Mouse (Mus musculus) leukemia stem cell, adult 10-12 weeks (primary cell): Measurements from ENCODE around the gene Grb2. TPM values are rescaled to one million over a fixed set of nuclear protein-coding genes. Genes with fewer than 3 reads are reported as not detected.

Experiments
- polyA plus RNA-seq: library from polyadenylated mRNA; stranded (reverse); fragments of >175 nt; gene quantifications from 2 replicates; pipeline ENCODE4 v1.2.3, GENCODE M21; 2012; ENCODE audit warnings: low replicate concordance

Grb2 gene
- polyA plus RNA-seq, result 40.1 and 59.3 TPM in 2 replicates

DNA sequence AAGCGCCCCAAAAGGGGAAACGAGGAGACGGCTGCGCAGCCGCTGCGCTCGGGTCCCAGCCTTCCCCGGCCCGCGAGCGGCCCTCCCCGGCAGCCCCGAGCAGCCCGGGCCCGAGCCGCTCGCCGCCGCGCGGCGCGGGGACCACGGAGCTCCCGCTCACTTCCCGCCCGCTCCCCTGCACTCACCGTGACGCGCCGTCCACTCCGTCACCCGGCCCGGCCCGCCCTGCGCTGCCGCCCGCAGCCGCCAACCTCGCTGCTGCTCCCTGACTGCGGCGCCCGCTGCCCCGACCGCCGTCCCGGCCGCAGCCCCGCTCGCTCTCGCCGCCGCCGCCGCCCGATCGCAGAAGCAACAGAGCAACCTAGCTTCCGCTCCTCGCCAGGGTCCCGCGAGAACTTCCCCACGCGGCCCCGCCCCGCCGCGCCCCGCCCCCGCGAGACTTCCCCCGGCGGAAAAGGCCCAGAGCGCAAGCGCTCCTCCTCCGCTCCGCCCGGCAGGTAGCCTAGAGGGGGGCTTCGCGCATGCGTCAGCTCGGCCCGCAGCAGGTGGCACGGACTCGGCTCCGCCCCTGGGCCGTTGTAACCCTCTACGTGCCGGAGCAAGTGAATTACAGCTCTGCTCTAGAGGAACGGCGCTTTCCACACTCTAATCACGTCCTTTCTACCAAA lies at the start of gene Grb2:
Gene Grb2, minus strand, starts transcription at position 389 of the 668 bp plus-strand sequence.

DNA sequence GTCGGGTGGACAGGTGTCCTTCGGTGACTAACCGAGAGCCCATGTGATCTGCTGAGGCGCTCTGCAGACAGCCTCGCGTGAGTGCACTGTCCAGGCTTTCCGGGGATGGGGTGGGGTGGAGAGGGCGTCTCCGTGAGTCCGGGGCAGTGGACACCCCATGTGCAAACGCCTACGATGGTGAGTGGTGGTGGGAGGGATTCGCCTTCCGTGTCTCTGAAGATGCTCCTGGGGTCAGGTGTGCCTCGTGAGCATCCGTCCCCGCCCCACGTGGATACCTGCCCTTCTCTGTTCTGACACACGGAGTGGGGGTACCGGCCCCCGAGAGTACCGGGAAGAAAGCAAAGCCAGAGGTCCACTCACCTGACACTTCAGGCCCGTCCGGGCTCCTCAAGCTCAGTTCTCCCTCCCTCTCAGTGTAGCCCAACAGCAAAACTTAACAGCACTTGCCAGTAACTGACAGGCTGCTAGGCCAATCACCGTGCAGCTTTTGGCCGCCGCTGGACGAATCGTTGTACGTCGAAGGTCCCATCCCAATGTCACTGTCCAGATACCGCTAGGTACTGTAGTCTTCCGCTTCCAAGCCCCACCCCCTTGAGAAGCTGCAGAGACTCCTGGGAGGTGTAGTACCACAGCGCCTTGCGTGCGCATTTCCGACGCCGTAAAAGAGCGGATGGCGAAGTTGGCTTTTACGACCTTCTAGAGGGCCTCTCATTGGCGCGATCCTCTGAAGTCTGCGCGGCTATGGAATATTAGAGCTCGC lies 80.5 kb downstream of the Grb2 start, which contains the start of gene Slc25a19:
Gene Slc25a19, minus strand, starts transcription at position 591 of the 760 bp plus-strand sequence.

DNA sequence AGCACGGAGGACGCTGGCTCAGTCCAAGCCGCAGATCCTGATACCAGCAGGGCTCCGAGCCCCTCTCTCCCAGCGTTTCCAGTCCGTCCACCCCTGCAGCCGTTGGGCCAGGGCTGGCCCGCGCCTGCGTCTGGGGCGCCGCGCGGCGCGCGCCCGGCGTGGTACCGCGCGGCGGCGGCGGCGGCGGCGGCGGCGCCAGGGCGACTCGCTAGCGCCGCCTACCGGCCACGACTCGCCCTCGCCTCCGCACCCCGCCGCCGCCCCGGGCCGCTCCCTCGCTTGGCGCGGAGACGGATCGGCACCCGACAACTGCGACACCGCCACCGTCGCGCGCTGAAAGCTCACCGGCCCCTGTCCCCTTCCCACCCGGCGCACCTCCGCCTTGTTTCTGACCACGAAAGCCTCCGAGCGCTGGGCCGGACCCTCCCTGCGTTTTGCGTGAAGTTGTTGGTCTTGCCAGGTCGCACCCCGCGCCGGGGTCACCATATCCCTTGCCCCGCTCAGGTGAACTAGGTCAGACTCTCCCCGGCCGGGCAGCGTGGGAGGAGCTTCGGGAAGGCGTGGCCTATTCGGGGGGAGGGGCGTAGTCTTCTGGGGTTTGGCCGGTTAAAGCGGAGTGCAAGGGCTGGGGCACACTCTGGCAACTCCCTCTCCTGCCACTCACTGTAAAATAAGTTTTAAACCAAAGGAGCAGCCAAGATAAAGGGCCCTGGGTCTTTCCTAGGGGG lies 95.8 kb downstream of the Grb2 start, which contains the start of gene Mif4gd:
Gene Mif4gd, minus strand, starts transcription at position 560 of the 728 bp plus-strand sequence.

DNA sequence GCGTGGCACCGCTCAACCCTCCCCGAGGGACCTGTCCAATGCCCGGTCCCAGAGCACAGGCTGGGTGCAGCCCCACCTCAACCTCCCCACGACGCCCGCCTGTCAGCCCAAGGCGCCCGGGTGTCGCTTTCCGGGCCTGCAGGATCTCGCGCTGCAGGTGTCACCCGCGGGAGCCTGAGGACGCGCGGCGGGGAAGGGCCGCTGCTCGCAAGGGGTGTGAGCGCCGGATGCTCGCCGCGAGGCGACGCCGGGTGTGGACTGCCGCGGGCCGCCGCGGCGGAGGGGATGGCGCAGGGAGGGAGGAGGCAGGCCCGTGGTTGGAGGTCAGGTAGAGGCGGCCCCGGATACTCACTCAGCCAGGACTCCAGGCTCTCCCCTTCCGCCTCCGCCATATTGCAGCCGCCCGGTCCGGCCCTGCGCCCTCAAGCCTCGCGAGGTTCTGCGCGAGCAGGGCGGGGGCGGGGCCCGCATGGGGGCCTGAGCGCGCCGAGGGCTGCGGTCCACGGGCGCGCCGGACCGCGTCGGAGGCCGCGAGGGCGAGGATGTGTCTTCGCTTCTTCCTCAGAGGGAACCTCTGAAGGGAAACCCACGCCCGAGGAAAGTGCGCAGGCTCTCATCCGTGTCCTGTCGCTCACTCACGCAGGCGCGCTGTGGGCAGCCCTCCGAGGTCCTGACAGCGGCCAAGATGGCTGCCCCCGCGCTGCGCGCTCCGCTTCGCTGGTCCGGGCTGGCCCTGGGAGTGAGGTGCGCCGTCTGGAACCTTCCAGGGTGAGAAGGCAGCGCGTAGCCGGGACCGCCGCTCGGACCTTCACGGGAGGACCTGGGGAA lies 104.7 kb downstream of the Grb2 start, which contains the start of the genes Mrps7 and Gga3:
Gene Mrps7, plus strand, starts transcription at position 450 of the 828 bp plus-strand sequence.
Gene Gga3, minus strand, starts transcription at position 576 of the 828 bp plus-strand sequence.

Other genes starting within 250 kb of the Grb2 start
- 0.21 and 2.1 TPM in 2 replicates for gene Slc16a5, start 246.1 kb downstream of the Grb2 start, polyA plus RNA-seq
- 38.6 and 55.7 TPM in 2 replicates for gene Armc7, start 232.9 kb downstream of the Grb2 start, polyA plus RNA-seq
- gene Nt5c, start 216.7 kb downstream of the Grb2 start, polyA plus RNA-seq, result 70.2 and 101 TPM in 2 replicates
- 242 and 300 TPM in 2 replicates for gene Jpt1, start 194.2 kb downstream of the Grb2 start, polyA plus RNA-seq
- gene Sumo2, start 172.3 kb downstream of the Grb2 start, polyA plus RNA-seq, result 68.7 and 370 TPM in 2 replicates
- gene Nup85, start 144.2 kb downstream of the Grb2 start, polyA plus RNA-seq, result 8.4 and 41.9 TPM in 2 replicates
- 33.6 and 41.2 TPM in 2 replicates for gene Mrps7, start 104.7 kb downstream of the Grb2 start, polyA plus RNA-seq
- 101 and 179 TPM in 2 replicates for gene Gga3, start 104.5 kb downstream of the Grb2 start, polyA plus RNA-seq
- gene Mif4gd, start 95.6 kb downstream of the Grb2 start, polyA plus RNA-seq, result 39.5 and 63.0 TPM in 2 replicates
- gene Slc25a19, start 80.3 kb downstream of the Grb2 start, polyA plus RNA-seq, result 44.8 and 51.3 TPM in 2 replicates
- gene Tmem94, start 56.8 kb upstream of the Grb2 start, polyA plus RNA-seq, result 45.5 and 78.4 TPM in 2 replicates
- 48.6 and 56.2 TPM in 2 replicates for gene Caskin2, start 105.0 kb upstream of the Grb2 start, polyA plus RNA-seq
- 49.9 and 89.1 TPM in 2 replicates for gene Tsen54, start 106.1 kb upstream of the Grb2 start, polyA plus RNA-seq
- 15.1 and 17.7 TPM in 2 replicates for gene Llgl2, start 115.5 kb upstream of the Grb2 start, polyA plus RNA-seq
- 0.06 and 0.23 TPM in 2 replicates for gene Myo15b, start 149.8 kb upstream of the Grb2 start, polyA plus RNA-seq
- 7.9 and 16.4 TPM in 2 replicates for gene Smim5, start 191.4 kb upstream of the Grb2 start, polyA plus RNA-seq
- 0.56 and 1.1 TPM in 2 replicates for gene Smim6, start 203.4 kb upstream of the Grb2 start, polyA plus RNA-seq
- gene Sap30bp, start 224.7 kb upstream of the Grb2 start, polyA plus RNA-seq, result 9.0 and 29.2 TPM in 2 replicates
- 6.9 and 21.1 TPM in 2 replicates for gene Recql5, start 224.9 kb upstream of the Grb2 start, polyA plus RNA-seq